Mouse (Mus musculus) adrenal gland (tissue): ENCODE results near the gene Slfn3.
"Not testable (repeated sequence)": the region's sequence is repeated elsewhere in the genome, so short reads cannot be mapped to it uniquely, and the experiment has no call there.

Experiments
- intact Hi-C: fragments of 180-260 bp; cut with DNase I; formaldehyde crosslinking; loops from one replicate; pipeline ENCODE4 v1.15.1; 2025
- long read RNA-seq, 2 experiments: library from polyadenylated mRNA; unstranded; transcript quantifications; one replicate each; pipeline ENCODE4 v2.0.0; 2020; ENCODE audit warnings: borderline replicate concordance in 1 of 2; ENCODE audit not compliant: insufficient replicate concordance in 1 of 2

Gene Slfn3
- long read RNA-seq, experiment 1, partial matches to known transcripts, result 0 of 2 reads
- long read RNA-seq, experiment 1, other reads (novel, unspliced or antisense), result 0 of 2 reads
- long read RNA-seq, experiment 2, partial matches to known transcripts, result 0 of 1 reads
- long read RNA-seq, experiment 2, other reads (novel, unspliced or antisense), result 1 of 1 reads

GRCm38 (mm10) chr11:83191134-83191893, at the start of gene Slfn3:
Gene Slfn3 (plus strand): TSS chr11:83191330.
- intact Hi-C loops, result no loop called here

- intact Hi-C loops, result not testable (repeated sequence)
Observed at GRCm38 (mm10) chr11:83148939-83149338, 42.2 kb upstream of the Slfn3 start.

DNA sequence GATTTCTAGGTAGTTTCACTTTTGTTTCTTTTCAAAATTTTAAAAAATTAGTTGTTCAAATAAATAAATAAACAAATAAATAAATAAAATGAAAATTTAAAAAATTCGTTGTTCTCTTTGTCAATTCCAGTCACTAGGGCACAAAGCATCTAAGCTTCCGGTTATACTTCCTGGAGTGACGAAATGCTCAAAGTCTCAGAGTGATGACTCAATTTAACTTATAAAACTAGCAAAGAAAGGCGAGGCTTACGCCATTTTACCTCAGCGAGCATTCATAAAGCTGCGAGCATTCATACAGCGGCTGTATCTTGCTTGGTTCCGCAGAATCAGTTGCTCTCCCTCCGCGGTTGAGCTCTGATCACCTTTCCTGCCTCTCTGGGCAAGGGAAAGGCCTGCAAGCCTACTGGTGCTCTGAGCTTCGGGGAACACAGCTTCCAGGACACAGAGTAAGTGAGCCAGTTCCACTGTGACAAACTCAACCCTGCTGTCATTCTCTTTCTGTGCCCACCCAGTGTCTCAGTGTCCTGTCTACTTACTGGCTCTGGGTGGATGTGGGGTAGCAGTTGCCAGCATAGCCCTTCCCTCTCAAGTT, 16.1 kb upstream of the Slfn3 start, which contains the start of gene Slfn4:
Slfn4 (plus strand) TSS at position 239 of the 592 bp plus-strand sequence.
- intact Hi-C loops, result no loop called here

GRCm38 (mm10) chr11:83192001-83192400, 871 bp downstream of the Slfn3 start:
- intact Hi-C loops, result no loop called here

DNA sequence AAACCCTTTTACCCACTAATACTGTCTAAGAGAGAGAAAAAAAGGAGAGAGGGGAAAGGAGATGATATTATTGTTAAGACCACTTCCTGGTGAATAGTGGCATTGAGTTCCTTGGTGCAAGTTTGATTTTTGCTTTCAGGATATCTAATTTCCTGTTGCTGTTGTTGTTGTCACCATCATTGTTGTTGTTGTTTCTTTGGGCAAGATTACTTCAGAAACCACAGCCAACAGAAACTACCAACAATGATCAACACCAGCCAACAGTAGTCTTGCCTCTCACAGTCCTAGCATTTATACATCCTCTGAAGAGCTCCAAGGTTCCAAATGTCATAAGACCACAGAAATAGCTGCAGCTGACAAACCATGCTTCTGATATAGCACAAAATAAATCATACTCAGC, 13.9 kb downstream of the Slfn3 start:
- intact Hi-C loops, result no loop called here

DNA sequence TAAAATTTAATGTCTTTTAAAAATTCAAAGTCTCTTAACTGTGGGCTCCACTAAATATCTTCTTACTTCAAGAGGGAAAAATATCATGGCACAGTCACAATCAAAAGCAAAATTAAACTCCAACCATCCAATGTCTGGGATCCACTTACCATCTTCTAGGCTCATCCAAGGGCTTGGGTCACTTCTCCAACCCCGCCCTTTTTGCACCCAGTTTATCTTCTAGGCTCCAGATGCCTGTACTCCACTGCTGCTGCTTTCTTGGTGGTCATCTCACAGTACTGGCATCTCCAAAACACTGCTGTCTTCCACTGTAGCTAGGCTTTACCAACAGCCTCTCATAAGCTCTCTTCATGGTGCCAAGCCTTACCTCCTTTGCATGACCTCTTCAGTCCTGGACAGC, 25.0 kb downstream of the Slfn3 start:
- intact Hi-C loops, result no loop called here

- intact Hi-C loops, result no loop called here
Observed at GRCm38 (mm10) chr11:83221328-83221877, 30.3 kb downstream of the Slfn3 start.

GRCm38 (mm10) chr11:83223367-83223766, 32.2 kb downstream of the Slfn3 start:
- intact Hi-C loops, result no loop called here

DNA sequence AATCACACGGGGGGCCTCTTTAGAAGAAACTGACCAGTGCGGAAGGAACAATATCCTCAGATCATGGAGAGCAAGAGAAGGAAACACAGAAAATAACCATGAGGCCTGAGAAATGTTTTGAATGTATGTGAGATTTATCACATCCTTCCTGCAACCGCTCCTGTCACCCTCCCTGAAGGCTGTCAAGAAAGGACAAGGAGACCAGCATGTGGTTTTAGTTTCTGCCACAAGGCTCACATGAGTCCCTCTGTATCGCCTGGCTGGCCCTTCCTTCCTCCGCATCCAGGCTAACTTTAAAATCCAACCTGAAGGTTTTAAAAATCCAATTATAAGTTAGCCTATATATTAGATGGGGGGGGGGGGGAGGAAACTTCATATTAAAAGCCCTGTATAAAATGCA, 32.7 kb downstream of the Slfn3 start:
- intact Hi-C loops, result not testable (repeated sequence)

DNA sequence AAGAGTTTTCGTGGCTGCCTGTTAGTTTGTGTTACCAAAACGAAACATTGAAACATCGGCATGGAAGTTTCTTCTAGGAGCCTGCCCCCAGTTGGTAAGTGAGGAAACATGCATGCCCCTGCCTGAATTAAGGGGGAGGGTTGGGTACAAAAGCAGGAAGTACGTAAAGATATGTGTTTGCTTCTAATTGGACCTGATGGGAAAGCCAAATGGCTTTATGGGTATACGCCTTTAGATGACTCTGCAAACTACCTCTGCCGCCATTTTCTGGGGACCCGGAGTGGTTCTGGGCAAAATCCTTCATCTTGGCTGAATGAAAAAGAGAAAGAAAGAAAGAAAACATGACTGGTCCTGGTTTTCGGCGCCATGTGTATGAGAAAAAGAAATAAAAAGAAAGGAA, 33.1 kb downstream of the Slfn3 start:
- intact Hi-C loops, result no loop called here

DNA sequence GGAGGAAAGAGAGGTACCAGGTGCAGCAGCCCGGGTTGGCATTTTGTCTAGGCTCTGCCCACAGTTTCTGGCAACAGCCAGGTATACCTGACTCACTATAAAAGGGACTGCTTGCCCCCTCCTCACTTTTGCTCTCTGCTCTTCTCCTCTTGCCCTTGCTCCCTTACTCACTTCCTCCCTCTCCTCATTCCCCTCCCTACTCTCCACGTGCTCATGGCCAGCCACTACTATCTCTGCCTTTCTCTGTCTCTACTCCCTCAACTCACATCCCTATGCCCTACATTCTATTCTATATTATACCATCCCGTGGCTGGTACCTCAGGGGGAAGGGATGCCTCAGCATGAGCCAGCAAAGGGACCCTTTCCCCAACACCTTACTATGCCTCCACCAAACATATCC, 33.6 kb downstream of the Slfn3 start:
- intact Hi-C loops, result no loop called here

GRCm38 (mm10) chr11:83225371-83225960, 34.3 kb downstream of the Slfn3 start:
- intact Hi-C loops, result no loop called here

- intact Hi-C loops, result no loop called here
Observed at GRCm38 (mm10) chr11:83227926-83228723, 37.0 kb downstream of the Slfn3 start.

- intact Hi-C loops, result no loop called here
Observed at GRCm38 (mm10) chr11:83230966-83231365, 39.8 kb downstream of the Slfn3 start.

GRCm38 (mm10) chr11:83233621-83234020, 42.5 kb downstream of the Slfn3 start:
- intact Hi-C loops, result not testable (repeated sequence)

- intact Hi-C loops, result not testable (repeated sequence)
Observed at GRCm38 (mm10) chr11:83237390-83237789, 46.3 kb downstream of the Slfn3 start.

- intact Hi-C loops, result no loop called here
Observed at GRCm38 (mm10) chr11:83238389-83238788, 47.3 kb downstream of the Slfn3 start.

DNA sequence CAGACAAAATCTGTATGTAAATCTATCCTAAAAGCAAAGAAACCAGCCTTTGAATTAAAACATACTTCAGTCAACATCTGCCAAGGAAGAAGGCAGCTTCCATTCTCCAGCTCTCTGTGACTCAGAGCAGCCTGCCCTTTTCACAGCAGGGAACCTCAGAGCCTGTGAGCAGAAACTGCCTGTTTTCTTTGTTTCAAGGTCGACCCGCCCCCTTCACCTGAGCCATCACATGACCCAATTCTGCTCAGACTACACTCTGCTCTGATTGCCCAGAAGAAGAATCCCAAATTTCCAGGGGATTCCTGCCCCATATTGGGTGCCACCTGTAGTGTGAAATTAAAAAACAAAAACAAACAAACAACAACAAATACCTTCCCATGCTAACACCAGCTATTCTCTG, 48.7 kb downstream of the Slfn3 start:
- intact Hi-C loops, result no loop called here

DNA sequence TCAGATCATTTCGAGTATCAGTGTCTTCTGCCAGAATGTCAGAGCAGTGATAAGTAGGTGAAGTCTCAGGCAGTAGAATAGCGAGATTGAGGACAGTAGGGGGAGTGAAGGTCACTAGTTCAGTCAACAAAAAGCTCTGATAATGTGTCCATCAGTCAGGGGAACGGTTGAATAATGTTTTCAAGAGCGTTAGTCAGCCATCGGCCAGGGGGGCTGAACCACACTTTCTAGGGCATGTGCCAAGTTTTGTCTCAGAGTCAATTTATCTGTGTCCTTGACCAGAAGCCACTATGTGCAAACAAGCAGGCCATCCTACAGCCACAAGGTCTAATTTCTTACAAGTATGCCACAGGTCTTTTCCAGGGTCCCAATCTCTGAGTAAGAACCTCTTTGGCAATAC, 66.1 kb downstream of the Slfn3 start:
- intact Hi-C loops, result not testable (repeated sequence)

- intact Hi-C loops, result no loop called here
Observed at GRCm38 (mm10) chr11:83262673-83263072, 71.5 kb downstream of the Slfn3 start.

GRCm38 (mm10) chr11:83263146-83263545, 72.0 kb downstream of the Slfn3 start:
- intact Hi-C loops, result no loop called here
